Mouse (Mus musculus): ENCODE measurements around the gene Tnp2.

DNA sequence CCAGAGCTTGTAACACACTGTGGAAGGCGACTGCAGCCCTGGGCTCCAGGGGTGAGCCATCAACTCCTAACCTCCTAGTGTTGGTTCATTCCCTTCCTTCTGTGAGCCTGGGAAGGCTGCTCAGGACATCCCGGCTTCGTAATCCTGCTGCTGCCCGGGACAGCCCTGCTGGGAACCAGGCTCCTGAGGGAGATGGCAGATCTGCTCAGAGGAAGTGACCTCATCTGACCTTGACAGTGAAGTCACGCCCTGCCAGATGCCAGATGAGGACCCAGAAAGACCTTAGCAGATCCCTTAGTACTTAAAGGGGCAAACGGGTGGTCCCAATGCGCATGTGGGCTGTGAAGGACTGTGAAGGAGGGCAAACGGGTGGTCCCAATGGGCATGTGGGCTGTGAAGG, 27.3 kb downstream of the Tnp2 start:
- TF ChIP-seq ZNF384 (IDR thresholded peaks at IDR 0.05; ENCODE audit: low read depth, low read length): no peak
- no peak for TF ChIP-seq MAFK (IDR thresholded peaks at IDR 0.05; ENCODE audit: insufficient read depth, low read depth, low read length)
- TF ChIP-seq HCFC1 (IDR thresholded peaks at IDR 0.05; ENCODE audit: borderline replicate concordance, insufficient read depth, low read length): no peak
- TF ChIP-seq CHD2 (IDR thresholded peaks at IDR 0.05; ENCODE audit: low read depth, low read length): no peak
